Mouse (Mus musculus) gastrocnemius, adult 2 months (tissue): ENCODE data around the gene Ptpn14. TPM values are rescaled to one million over a fixed set of nuclear protein-coding genes. Genes with fewer than 3 reads are reported as not detected.

ENCODE experiments used
- DNase-seq: peaks from one replicate; pipeline ENCODE4 v3.0.0; 2022
- H3K27ac ChIP-seq: fragments of 200-600 bp; 2 replicates; pipeline ENCODE4 v1.8.1; 2022; ENCODE audit warnings: mild to moderate bottlenecking
- H3K4me3 ChIP-seq: fragments of 200-600 bp; 2 replicates; pipeline ENCODE4 v1.8.1; 2022; ENCODE audit warnings: mild to moderate bottlenecking, moderate library complexity
- CTCF ChIP-seq: fragments of 200-600 bp; IDR thresholded peaks from 2 replicates; pipeline ENCODE4 v1.8.1; 2022; ENCODE audit warnings: antibody characterized with exemption, mild to moderate bottlenecking, moderate library complexity
- intact Hi-C: fragments of 180-260 bp; cut with DNase I; formaldehyde crosslinking; loops from one replicate; pipeline ENCODE4 v1.15.1; 2025
- total RNA-seq, 2 experiments: library from RNA; stranded (reverse); gene quantifications; 2 replicates each; pipeline ENCODE4 v1.2.3; 2021

Gene Ptpn14
- total RNA-seq, 2 experiments from 2014 or later, result 9.3 to 15.1 TPM

DNA sequence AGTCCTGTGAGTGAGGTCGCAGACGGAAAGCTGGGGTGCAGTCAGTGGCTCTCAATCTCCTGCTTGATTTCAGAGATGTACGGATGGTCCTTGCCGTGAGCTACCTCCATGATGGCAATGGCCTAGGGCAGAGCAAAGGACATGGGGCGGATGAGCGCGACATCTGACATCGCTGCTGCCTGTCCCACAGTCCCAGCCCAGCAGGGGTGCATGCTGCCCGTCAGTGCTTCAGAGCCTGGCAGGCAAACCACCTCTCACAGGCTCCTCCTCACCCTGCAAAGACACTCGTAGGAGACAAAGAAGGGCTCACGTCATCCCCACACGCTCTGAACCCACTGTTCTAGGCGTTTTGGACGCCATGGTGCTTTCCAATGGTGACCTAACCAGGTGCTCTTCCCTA, 152.7 kb downstream of the Ptpn14 start:
- no peak for DNase-seq
- H3K4me3 ChIP-seq, result no peak overlapping the region
- no peak for TF ChIP-seq CTCF
- intact Hi-C loops, result no loop called here
- H3K27ac ChIP-seq, result peak overlapping the region; percentile 54

GRCm38 (mm10) chr1:189882886-189883285, 154.8 kb downstream of the Ptpn14 start:
- TF ChIP-seq CTCF, result peak; percentile 90
- Histone ChIP-seq H3K4me3 (no peak overlapping the region), H3K27ac (no peak overlapping the region)
- intact Hi-C loops, result no loop called here
- DNase-seq, result peak; percentile 63

- peak overlapping the region; percentile 20; the same call in 1 of the 2 replicates for H3K27ac ChIP-seq
- TF ChIP-seq CTCF, result peak; percentile 60
- intact Hi-C loops, result no loop called here
- peak; percentile 75 for DNase-seq
- H3K4me3 ChIP-seq, result no peak overlapping the region
These were observed 155.6 kb downstream of the Ptpn14 start for GRCm38 (mm10) chr1:189883531-189884170.

DNA sequence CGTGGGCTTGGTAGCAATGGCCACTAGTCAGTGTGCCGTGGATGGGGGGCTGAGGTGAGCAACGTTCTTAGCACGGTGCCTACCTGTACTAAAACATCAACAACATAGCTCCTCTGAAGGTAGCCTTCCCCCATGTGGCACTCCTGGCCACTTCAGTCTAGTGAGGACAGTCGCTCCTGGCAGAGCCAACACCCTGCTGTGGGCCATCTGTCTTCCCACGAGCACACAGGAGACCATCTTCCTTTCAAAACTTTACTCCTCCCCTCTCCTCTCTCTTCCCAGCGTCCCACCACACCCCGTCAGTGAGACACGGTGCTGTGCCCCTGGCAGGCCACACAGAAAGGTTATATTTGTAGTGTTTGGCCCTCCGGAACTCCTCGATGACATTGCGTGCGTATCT, 156.9 kb downstream of the Ptpn14 start:
- no peak for DNase-seq
- no peak overlapping the region for H3K27ac ChIP-seq
- TF ChIP-seq CTCF, result no peak
- no peak overlapping the region for H3K4me3 ChIP-seq
- intact Hi-C loops, result no loop called here

DNA sequence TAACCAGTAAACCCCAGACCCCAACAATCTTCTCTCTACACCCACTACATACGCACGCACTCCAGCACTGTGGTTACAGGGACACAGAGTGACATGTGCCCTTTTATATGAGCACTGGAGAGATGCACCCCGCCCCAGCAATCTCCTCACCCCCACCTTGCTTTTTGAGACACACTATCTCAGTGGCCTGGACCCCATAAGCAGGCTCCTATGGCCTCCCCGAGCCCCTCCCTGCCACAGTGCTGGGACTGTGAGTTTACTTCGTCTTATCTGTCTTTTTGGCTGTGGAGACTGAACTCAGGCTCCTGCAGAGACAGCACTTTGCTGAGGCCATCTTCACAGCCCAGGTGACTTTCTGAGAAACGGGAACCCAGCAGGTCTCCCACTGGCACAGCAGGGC, 157.9 kb downstream of the Ptpn14 start:
- no peak for TF ChIP-seq CTCF
- Histone ChIP-seq H3K27ac (no peak overlapping the region), H3K4me3 (no peak overlapping the region)
- intact Hi-C loops, result loop anchor here (2.0 kb wide), 2 partner anchors 87 to 185 kb away; no protein-coding TSS in a partner anchor
- no peak for DNase-seq

DNA sequence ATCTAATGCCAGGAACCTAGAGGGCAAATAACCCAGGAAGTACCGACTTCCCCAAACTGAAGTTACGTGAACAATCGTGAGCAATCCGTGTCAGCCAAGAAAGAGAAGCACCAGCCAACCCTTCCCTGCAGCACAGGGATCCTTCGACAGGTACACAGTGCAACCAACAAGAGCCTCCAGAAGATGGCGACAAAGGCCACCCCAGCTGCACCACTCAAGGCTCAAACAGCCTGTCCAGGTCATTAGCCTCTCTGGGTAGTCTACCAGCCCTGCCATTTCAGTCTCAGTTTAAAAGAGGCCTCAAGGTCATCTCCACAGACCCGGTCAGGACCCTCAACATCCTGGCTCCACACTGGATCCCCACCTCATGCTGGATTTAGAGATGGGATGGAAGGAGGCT, 159.4 kb downstream of the Ptpn14 start:
- Histone ChIP-seq H3K4me3 (no peak overlapping the region), H3K27ac (peak overlapping the region; percentile 71)
- TF ChIP-seq CTCF, result peak; percentile 95
- intact Hi-C loops, result loop anchor here (1.0 to 2.0 kb wide), 3 partner anchors 40 to 187 kb away; no protein-coding TSS in a partner anchor
- peak; percentile 78 for DNase-seq

GRCm38 (mm10) chr1:189888749-189889148, 160.7 kb downstream of the Ptpn14 start:
- Histone ChIP-seq H3K27ac (peak overlapping the region; percentile 71), H3K4me3 (no peak overlapping the region)
- TF ChIP-seq CTCF, result no peak
- no peak for DNase-seq
- intact Hi-C loops, result no loop called here

DNA sequence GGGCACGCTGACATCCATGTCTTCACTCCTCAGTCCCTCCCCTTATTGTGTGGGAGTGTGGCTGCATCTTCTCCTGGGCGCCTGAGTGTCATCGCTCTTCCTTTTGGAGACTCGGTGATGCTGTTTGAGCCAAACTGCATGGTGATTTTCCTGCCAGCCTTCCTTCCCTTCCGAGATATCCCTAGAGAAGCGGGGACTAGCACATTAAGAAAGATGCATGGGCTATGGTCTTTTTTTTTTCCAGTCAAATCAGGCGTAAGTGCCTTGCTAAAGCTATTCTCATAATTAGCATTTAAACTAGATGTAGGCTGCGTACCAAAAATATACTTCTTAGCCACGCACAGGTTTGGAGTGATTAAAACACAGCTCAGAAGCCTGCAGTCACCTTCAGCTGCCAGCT, 166.1 kb downstream of the Ptpn14 start:
- Histone ChIP-seq H3K4me3 (no peak overlapping the region), H3K27ac (no peak overlapping the region)
- intact Hi-C loops, result no loop called here
- TF ChIP-seq CTCF, result no peak
- no peak for DNase-seq

- Histone ChIP-seq H3K27ac (peak overlapping the region; percentile 94), H3K4me3 (0 out of 2 replicates have a peak overlapping the region, but pooled peaks have one; percentile 3)
- intact Hi-C loops, result no loop called here
- no peak for TF ChIP-seq CTCF
- no peak for DNase-seq
These were observed 169.8 kb downstream of the Ptpn14 start for GRCm38 (mm10) chr1:189897861-189898260.

- peak overlapping the region; percentile 94 for H3K27ac ChIP-seq
These were observed 170.6 kb downstream of the Ptpn14 start for GRCm38 (mm10) chr1:189898708-189899107.

GRCm38 (mm10) chr1:189899526-189899925, 171.5 kb downstream of the Ptpn14 start:
- intact Hi-C loops, result no loop called here
- no peak for TF ChIP-seq CTCF
- Histone ChIP-seq H3K27ac (peak overlapping the region; percentile 94), H3K4me3 (peak overlapping the region; percentile 49)
- peak; percentile 73 for DNase-seq

More at GRCm38 (mm10) chr1:189898708-189899107, 170.6 kb downstream of the Ptpn14 start:
- peak overlapping the region; percentile 49 for H3K4me3 ChIP-seq
- TF ChIP-seq CTCF, result no peak
- intact Hi-C loops, result no loop called here
- peak; percentile 60 for DNase-seq

DNA sequence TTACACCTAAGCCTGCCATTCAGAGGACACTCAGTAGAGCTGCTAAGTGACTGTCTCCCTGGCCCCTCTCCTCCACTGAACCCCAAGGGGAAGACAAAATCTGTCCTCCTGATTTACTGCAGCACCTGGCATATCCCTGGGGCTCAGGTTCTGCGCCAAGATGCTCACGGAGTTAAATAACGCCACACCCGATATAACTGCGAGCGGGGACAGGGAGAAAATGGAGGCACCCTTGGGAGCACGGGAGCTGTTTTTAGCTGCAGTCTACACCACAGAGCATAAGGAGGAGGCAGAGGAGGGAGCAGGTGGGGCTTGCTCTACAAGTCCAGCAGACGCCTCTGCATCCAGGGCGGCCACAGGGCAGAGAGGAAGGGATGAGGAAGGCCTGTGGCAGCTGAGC, 174.3 kb downstream of the Ptpn14 start:
- H3K4me3 ChIP-seq, result peak overlapping the region; percentile 29
- DNase-seq, result peak; percentile 85
- intact Hi-C loops, result no loop called here
- peak overlapping the region; percentile 94 for H3K27ac ChIP-seq
- TF ChIP-seq CTCF, result no peak

DNA sequence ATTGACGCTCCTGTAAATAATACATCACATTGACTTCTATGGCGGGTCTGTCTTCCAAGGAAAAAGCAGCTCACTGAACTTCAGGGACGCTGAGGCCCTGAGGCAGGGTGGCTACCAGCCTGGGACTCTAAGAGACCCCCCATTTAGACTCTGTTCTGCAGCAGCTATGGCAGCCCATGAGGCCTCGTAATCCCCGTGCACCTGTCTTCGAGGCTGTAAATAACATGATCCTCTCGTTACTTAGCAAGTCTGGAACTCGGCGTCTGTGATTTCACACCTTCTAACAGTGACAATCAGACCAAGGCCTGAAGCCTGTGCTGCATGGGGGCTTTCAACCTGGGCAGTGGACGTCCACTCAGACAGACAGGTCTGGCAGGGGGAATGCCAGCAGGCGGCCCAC, 175.1 kb downstream of the Ptpn14 start:
- intact Hi-C loops, result loop anchor here (1.0 kb wide), 1 partner anchor 16 kb away; no protein-coding TSS in a partner anchor
- DNase-seq, result peak; percentile 51
- peak overlapping the region; percentile 94 for H3K27ac ChIP-seq
- no peak overlapping the region for H3K4me3 ChIP-seq
- no peak for TF ChIP-seq CTCF
